Mouse (Mus musculus) E14TG2a.4 (cell line): Measurements from ENCODE around the gene Cdh23.

Source experiments
- CTCF ChIP-seq: conservative IDR thresholded peaks from 2 replicates; pipeline ENCODE4 v1.5.1; 2014; ENCODE audit warnings: low read length
- NANOG ChIP-seq: IDR thresholded peaks from 2 replicates; pipeline ENCODE4 v1.6.1; 2014; ENCODE audit warnings: borderline replicate concordance, low read length, mixed read lengths
- POU5F1 ChIP-seq: IDR thresholded peaks from 2 replicates; pipeline ENCODE4 v1.6.1; 2014; ENCODE audit warnings: low read length, borderline replicate concordance

DNA sequence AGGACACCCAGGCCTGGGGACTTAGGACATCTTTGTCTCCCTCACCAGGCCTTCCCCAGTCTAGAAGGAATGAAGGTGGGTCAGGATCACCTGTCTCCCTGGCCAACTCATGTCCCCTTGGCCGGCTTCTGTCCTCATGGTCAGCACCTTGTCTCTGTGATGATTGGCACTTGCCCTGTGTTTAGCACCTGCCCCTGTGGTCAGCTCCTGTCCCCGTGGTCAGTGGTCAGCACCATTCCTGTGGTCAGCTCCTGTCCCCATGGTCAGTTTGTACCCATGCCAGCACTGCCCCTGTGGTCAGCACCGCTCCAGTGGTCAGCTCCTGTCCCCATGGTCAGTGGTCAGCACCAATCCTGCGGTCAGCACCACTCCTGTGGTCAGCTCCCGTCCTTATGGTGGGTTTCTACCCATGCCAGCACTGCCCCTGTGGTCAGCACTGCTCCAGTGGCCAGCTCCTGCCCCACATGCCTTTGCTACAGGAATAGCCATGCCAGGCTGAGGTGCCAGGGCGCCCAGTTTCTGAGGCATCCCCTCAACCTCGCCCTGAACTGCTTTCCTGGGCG lies 251.2 kb downstream of the Cdh23 start:
- no peak for TF ChIP-seq CTCF
- no peak for TF ChIP-seq NANOG
- TF ChIP-seq POU5F1 = no peak
